10 mouse cellular contexts compared by ENCODE assay signal in genomic region chr10:115623956-115624671, GRCm38 (mm10). TPM values are rescaled to one million over a fixed set of nuclear protein-coding genes. Genes with fewer than 3 reads are reported as not detected.
DNase-seq lines count a peak whose midpoint lies in the region; ATAC-seq and TF ChIP-seq lines count a peak whose summit lies in the region.
"Had no signal": no experiment of that assay in that cellular context is flagged by ENCODE, and none has a peak within 500 bp of the region (broad histone marks: within the 10 kb centered on the region; RNA-seq: fewer than 3 reads in every experiment).

No protein-coding gene starts in this region.

- H3K27me3 ChIP-seq in forebrain, embryonic 11.5 days (ENCODE audit: control insufficient read depth, insufficient read depth, low read length): no peaks in the 10 kb centered on the region; the same call in 1 of the 2 replicates
- peaks cover 13% of the 10 kb centered on the region for H3K27me3 ChIP-seq in forebrain, embryonic 10.5 days (ENCODE audit: poor library complexity, severe bottlenecking)
- H3K27me3 ChIP-seq in midbrain, embryonic 12.5 days: peaks cover 11% of the 10 kb centered on the region
- no peaks in the 10 kb centered on the region for H3K27me3 ChIP-seq in liver, postnatal 0 days (ENCODE audit: insufficient read depth, low read length)
- H3K27me3 ChIP-seq: CH12.LX; limb, embryonic 15.5 days had no signal

- H3K27ac ChIP-seq in forebrain, embryonic 11.5 days (ENCODE audit: low read depth, low read length): no peak overlapping the region
- no peak overlapping the region for H3K27ac ChIP-seq in forebrain, embryonic 10.5 days
- no peak overlapping the region for H3K27ac ChIP-seq in midbrain, embryonic 12.5 days (replicated peaks)
- no peak overlapping the region for H3K27ac ChIP-seq in liver, postnatal 0 days (ENCODE audit: low read depth)
- H3K27ac ChIP-seq: limb, embryonic 15.5 days had no signal

- ATAC-seq in forebrain, embryonic 11.5 days (replicated peaks; ENCODE audit: low FRiP score): peak; percentile 74
- ATAC-seq in midbrain, embryonic 12.5 days (ENCODE audit: low FRiP score, low read depth): peak; percentile 76
- no peak for ATAC-seq in liver, postnatal 0 days

- intact Hi-C loops in left cerebral cortex, postnatal 14 days (cut with DNase I): no loop called here

- no peaks in the 10 kb centered on the region for H3K9me3 ChIP-seq in forebrain, embryonic 11.5 days (ENCODE audit: control insufficient read depth, low read length)
- no peaks in the 10 kb centered on the region for H3K9me3 ChIP-seq in forebrain, embryonic 10.5 days
- H3K9me3 ChIP-seq in midbrain, embryonic 12.5 days: no peaks in the 10 kb centered on the region
- H3K9me3 ChIP-seq in liver, postnatal 0 days (ENCODE audit: low read length): no peaks in the 10 kb centered on the region
- H3K9me3 ChIP-seq: limb, embryonic 15.5 days had no signal

- no peak overlapping the region for H3K4me2 ChIP-seq in forebrain, embryonic 11.5 days (ENCODE audit: low read depth, low read length, severe bottlenecking)
- peak overlapping the region; percentile 29; the same call in 1 of the 2 replicates for H3K4me2 ChIP-seq in midbrain, embryonic 12.5 days (replicated peaks)
- H3K4me2 ChIP-seq in liver, postnatal 0 days (ENCODE audit: low read depth, low read length): no peak overlapping the region
- H3K4me2 ChIP-seq: limb, embryonic 15.5 days had no signal

- H3K36me3 ChIP-seq in forebrain, embryonic 11.5 days (ENCODE audit: control insufficient read depth, insufficient read depth, low read length): no peaks in the 10 kb centered on the region
- H3K36me3 ChIP-seq in forebrain, embryonic 10.5 days (replicated peaks): no peaks in the 10 kb centered on the region
- no peaks in the 10 kb centered on the region for H3K36me3 ChIP-seq in midbrain, embryonic 12.5 days
- no peaks in the 10 kb centered on the region for H3K36me3 ChIP-seq in liver, postnatal 0 days (replicated peaks; ENCODE audit: insufficient read depth, low read length)
- H3K36me3 ChIP-seq: limb, embryonic 15.5 days had no signal

- no peak for DNase-seq in forebrain, embryonic 11.5 days (ENCODE audit: low spot score)
- DNase-seq in forebrain, embryonic 10.5 days (ENCODE audit: extremely low spot score, low spot score): no peak
- peak; percentile 24 for DNase-seq in Muller cell, postnatal 12 days (ENCODE audit: inconsistent ontology term)
- peak; percentile 13 to 37 for DNase-seq in frontal cortex, postnatal 10 days (ENCODE audit: low spot score in 2 of 2)
- DNase-seq in left cerebral cortex, postnatal 14 days (ENCODE audit: low spot score in 2 of 2): peak; percentile 17 to 43
- DNase-seq in neural tube, embryonic 10.5 days (ENCODE audit: extremely low spot score, low spot score): no peak
- no peak for DNase-seq in liver, postnatal 0 days

- WGBS in forebrain, embryonic 11.5 days: 32% methylated on average over 15 of the region's 15 CpGs
- 55% methylated on average over 15 of the region's 15 CpGs for WGBS in forebrain, embryonic 10.5 days
- WGBS in midbrain, embryonic 12.5 days: 32% methylated on average over 15 of the region's 15 CpGs
- 50% methylated on average over 15 of the region's 15 CpGs for WGBS in liver, postnatal 0 days (ENCODE audit: insufficient replicate concordance)

- TF ChIP-seq CTCF in liver, postnatal 0 days (IDR thresholded peaks at IDR 0.05; ENCODE audit: low read depth): no peak

- peaks cover 2% of the 10 kb centered on the region; the same call in 1 of the 2 replicates for H3K4me1 ChIP-seq in forebrain, embryonic 11.5 days (replicated peaks; ENCODE audit: control insufficient read depth, insufficient read depth, low read length)
- H3K4me1 ChIP-seq in forebrain, embryonic 10.5 days: peaks cover 10% of the 10 kb centered on the region
- peaks cover 8% of the 10 kb centered on the region; the same call in 1 of the 2 replicates for H3K4me1 ChIP-seq in midbrain, embryonic 12.5 days
- H3K4me1 ChIP-seq in liver, postnatal 0 days (ENCODE audit: insufficient read depth): no peaks in the 10 kb centered on the region

- TF ChIP-seq EP300 in liver, postnatal 0 days (IDR thresholded peaks at IDR 0.05; ENCODE audit: low read depth): no peak

- H3K9ac ChIP-seq in forebrain, embryonic 11.5 days (ENCODE audit: low read length): no peak overlapping the region
- H3K9ac ChIP-seq in midbrain, embryonic 12.5 days (replicated peaks): no peak overlapping the region
- H3K9ac ChIP-seq in liver, postnatal 0 days (replicated peaks): no peak overlapping the region
- H3K9ac ChIP-seq: limb, embryonic 15.5 days had no signal

- no peak overlapping the region for H3K4me3 ChIP-seq in forebrain, embryonic 11.5 days (ENCODE audit: low read depth, low read length)
- no peak overlapping the region for H3K4me3 ChIP-seq in forebrain, embryonic 10.5 days
- no peak overlapping the region for H3K4me3 ChIP-seq in midbrain, embryonic 12.5 days
- no peak overlapping the region for H3K4me3 ChIP-seq in liver, postnatal 0 days (ENCODE audit: low read depth, low read length)
- H3K4me3 ChIP-seq: limb, embryonic 15.5 days had no signal

RNA-seq across cellular contexts. Expression of gene Lgr5, which starts 36.5 kb away (rescaled TPM):
- 0.81 and 0.94 TPM in 2 replicates for polyA plus RNA-seq in forebrain, embryonic 11.5 days (2014; fragmentation: Nextera tagmentation; extraction: Ambion mirVana)
- 1.7 and 2.2 TPM in 2 replicates for polyA plus RNA-seq in forebrain, embryonic 10.5 days (2016; fragmentation: Nextera tagmentation; extraction: Ambion mirVana)
- 1 to 10 TPM; 2.8 to 3.6 TPM for total RNA-seq in left cerebral cortex, postnatal 14 days (2021)
- polyA plus RNA-seq in midbrain, embryonic 12.5 days (2016; fragmentation: Nextera tagmentation; extraction: Ambion mirVana): 3.3 and 3.8 TPM in 2 replicates
- polyA plus RNA-seq in liver, postnatal 0 days (2015; fragmentation: Nextera tagmentation; extraction: Ambion mirVana): 0.49 and 0.73 TPM in 2 replicates
- total RNA-seq: CH12.LX had no signal

RNA-seq across cellular contexts. Expression of gene A930009A15Rik, which starts 54.3 kb away (rescaled TPM):
- not detected in 2 replicates for polyA plus RNA-seq in forebrain, embryonic 11.5 days (2014; fragmentation: Nextera tagmentation; extraction: Ambion mirVana)
- not detected in 2 replicates for polyA plus RNA-seq in forebrain, embryonic 10.5 days (2016; fragmentation: Nextera tagmentation; extraction: Ambion mirVana)
- under 1 TPM; 0.57 to 0.72 TPM for total RNA-seq in left cerebral cortex, postnatal 14 days (2021)
- 0.39 and 0.66 TPM in 2 replicates for polyA plus RNA-seq in midbrain, embryonic 12.5 days (2016; fragmentation: Nextera tagmentation; extraction: Ambion mirVana)
- 0.25 and 0.56 TPM in 2 replicates for polyA plus RNA-seq in liver, postnatal 0 days (2015; fragmentation: Nextera tagmentation; extraction: Ambion mirVana)
- total RNA-seq: CH12.LX had no signal
- polyA plus RNA-seq: limb, embryonic 15.5 days had no signal

Comparison
In these comparisons a context has a peak if more than half of its experiments do, and no peak if none do; other contexts are left out.
1. DNase-seq: peak in Muller cell, postnatal 12 days (single experiment), frontal cortex, postnatal 10 days (2 of 2) and left cerebral cortex, postnatal 14 days (2 of 2); none in forebrain, embryonic 11.5 days (single experiment), forebrain, embryonic 10.5 days (single experiment), neural tube, embryonic 10.5 days (single experiment) and liver, postnatal 0 days (single experiment).